Mouse (Mus musculus) small intestine, adult 2 months (tissue): ENCODE results near the gene Rasa3.

Experiments
- CTCF ChIP-seq: fragments of 200-500 bp; IDR thresholded peaks from 2 replicates; pipeline ENCODE4 v1.5.1; 2012; ENCODE audit warnings: low read depth, mild to moderate bottlenecking, control low read depth, inconsistent platforms, low read length, moderate library complexity, mixed read lengths; ENCODE audit not compliant: insufficient replicate concordance, insufficient read length; ENCODE audit errors: extremely low read depth
- POLR2A ChIP-seq: fragments of 200-500 bp; IDR thresholded peaks from 2 replicates; pipeline ENCODE4 v1.6.1; 2012; ENCODE audit warnings: low read depth, mild to moderate bottlenecking, control low read depth, inconsistent platforms, low read length, moderate library complexity

GRCm38 (mm10) chr8:13697681-13698080 is 20.3 kb upstream of the Rasa3 start:
- TF ChIP-seq POLR2A, result no peak
- no peak for TF ChIP-seq CTCF
